Mouse (Mus musculus): ENCODE data around the gene Gm14214.

Gm14214 gene

GRCm38 (mm10) chr2:154731916-154732315 is 37.9 kb downstream of the Gm14214 start:
- no peak for DNase-seq (ENCODE audit: low spot score in 2 of 2)

DNA sequence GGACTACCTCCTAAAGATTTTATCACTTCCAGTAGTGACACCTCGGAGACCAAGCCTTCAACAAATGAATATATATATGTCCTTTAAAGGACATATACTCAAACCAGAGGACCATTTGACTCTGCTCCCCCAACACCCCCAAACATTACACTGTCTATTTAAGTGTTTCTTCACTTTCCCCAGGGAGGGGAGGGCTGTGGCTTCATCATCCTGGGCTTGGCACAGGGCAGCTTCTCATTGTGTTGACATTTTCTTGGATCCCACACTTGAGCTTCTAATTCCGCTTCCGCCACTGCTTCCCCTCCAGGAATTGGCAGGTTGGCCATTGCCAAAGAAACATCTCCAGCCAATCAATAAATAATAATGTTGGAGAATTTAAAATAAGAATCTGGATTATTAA is 39.0 kb downstream of the Gm14214 start:
- DNase-seq (ENCODE audit: low spot score in 2 of 2) = no peak

DNA sequence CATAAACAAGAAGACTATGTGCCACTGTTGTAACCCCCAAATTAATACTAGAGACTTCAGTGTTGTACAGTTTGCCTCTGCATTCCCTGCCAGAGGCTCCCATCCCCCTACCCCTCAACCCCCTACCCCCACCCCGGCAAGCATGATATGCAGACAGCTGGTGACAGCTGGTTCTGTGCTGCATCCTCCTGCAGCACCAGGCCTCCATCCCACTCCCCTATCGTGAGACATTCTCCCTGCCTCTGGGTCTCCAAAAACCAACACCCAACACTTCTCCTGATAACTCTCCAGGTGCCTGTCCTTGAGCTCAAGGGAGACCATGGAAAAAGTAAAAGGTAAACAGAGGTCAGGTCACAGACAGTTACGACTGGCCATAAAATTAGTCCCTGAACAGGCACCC is 40.1 kb downstream of the Gm14214 start:
- DNase-seq (ENCODE audit: low spot score in 2 of 2) = no peak

- no peak for DNase-seq (ENCODE audit: low spot score in 2 of 2)
Observed at GRCm38 (mm10) chr2:154723473-154723872, 46.4 kb downstream of the Gm14214 start.

DNA sequence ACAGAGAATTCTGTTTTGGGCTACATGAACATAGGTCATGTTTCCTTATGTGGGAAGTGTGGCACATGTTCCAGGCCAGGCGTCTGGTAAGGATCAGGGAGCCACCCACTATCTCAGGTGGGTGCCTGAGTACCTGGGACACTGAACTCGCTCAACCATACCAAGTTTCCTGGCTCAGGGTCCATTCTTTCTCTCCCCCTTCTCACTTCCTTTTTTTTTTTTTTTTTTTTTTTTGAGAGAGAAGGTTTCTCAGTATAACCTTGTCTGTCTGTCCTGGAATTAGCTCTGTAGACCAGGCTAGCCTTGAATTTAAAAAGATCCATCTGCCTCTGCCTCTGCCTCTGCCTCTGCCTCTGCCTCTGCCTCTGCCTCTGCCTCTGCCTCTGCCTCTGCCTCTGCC is 49.5 kb downstream of the Gm14214 start:
- no peak for DNase-seq (ENCODE audit: low spot score in 2 of 2)
